Mouse (Mus musculus): ENCODE results near the gene Ift46. TPM values are rescaled to one million over a fixed set of nuclear protein-coding genes. Genes with fewer than 3 reads are reported as not detected.

Ift46 gene
- polyA plus RNA-seq, 1 experiment = 42.2 TPM

DNA sequence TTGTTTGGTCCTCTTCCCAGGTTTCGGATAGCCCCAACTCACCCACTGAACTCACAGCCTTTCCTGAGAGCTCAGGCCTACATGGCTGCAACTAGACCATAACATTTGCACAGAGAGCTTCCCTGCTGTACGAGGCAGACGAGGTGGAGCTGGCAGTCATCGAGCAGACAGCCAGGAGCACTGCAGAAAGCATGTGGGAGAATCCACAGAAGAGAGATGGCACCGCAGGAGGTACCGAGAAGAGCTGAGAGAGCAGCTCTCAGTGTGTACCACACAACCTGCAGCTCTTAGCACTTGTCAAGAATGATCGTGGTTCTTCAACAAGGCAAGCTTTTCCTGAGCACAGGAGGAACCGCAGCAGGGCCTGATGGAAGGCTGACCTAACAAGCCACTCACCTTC is 46.5 kb downstream of the Ift46 start:
- H3K27me3 ChIP-seq (ENCODE audit: control insufficient read depth, insufficient read depth, low read length) = no peaks in the 10 kb centered on the region
- DNase-seq = no peak
- no peaks in the 10 kb centered on the region for H3K4me1 ChIP-seq (replicated peaks; ENCODE audit: control insufficient read depth, insufficient read depth, low read length)
- TF ChIP-seq POLR2A (IDR thresholded peaks at IDR 0.05; ENCODE audit: control insufficient read depth, extremely low read depth, insufficient read depth, low read length, poor library complexity) (no peak), CTCF (IDR thresholded peaks at IDR 0.05; ENCODE audit: borderline replicate concordance, control insufficient read depth, extremely low read depth, insufficient read depth, low read length, poor library complexity) (no peak)
- H3K27ac ChIP-seq (ENCODE audit: control insufficient read depth, insufficient read depth, low read length) = no peak overlapping the region
- 96% methylated on average over 8 of the region's 8 CpGs for WGBS
- no peak overlapping the region for H3K4me3 ChIP-seq (ENCODE audit: control insufficient read depth, insufficient read depth, low read length)
- peaks cover 96% of the 10 kb centered on the region for H3K36me3 ChIP-seq (ENCODE audit: control insufficient read depth, insufficient read depth, low read length)

DNA sequence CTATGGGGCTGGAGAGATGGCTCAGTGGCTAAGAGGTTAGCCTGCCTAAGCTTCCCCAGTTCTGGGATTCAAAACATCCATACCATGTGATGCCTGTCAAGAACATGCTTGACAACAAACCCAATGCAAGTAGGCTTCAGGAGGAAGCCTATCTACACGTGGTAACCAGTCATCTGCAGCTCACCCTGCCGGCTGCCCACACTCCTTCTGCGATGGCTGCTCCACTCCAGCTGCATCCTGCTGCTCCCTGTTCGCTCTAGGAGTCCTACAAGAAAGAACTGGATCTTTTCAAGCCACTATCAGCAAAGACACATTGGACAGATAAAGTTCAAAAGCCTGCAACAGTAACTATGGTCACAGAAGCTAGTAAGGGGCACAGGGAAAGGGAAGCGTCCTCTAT is 49.8 kb downstream of the Ift46 start:
- TF ChIP-seq POLR2A (IDR thresholded peaks at IDR 0.05; ENCODE audit: control insufficient read depth, extremely low read depth, insufficient read depth, low read length, poor library complexity) = no peak
- no peak for TF ChIP-seq CTCF (IDR thresholded peaks at IDR 0.05; ENCODE audit: borderline replicate concordance, control insufficient read depth, extremely low read depth, insufficient read depth, low read length, poor library complexity)
- DNase-seq = no peak

DNA sequence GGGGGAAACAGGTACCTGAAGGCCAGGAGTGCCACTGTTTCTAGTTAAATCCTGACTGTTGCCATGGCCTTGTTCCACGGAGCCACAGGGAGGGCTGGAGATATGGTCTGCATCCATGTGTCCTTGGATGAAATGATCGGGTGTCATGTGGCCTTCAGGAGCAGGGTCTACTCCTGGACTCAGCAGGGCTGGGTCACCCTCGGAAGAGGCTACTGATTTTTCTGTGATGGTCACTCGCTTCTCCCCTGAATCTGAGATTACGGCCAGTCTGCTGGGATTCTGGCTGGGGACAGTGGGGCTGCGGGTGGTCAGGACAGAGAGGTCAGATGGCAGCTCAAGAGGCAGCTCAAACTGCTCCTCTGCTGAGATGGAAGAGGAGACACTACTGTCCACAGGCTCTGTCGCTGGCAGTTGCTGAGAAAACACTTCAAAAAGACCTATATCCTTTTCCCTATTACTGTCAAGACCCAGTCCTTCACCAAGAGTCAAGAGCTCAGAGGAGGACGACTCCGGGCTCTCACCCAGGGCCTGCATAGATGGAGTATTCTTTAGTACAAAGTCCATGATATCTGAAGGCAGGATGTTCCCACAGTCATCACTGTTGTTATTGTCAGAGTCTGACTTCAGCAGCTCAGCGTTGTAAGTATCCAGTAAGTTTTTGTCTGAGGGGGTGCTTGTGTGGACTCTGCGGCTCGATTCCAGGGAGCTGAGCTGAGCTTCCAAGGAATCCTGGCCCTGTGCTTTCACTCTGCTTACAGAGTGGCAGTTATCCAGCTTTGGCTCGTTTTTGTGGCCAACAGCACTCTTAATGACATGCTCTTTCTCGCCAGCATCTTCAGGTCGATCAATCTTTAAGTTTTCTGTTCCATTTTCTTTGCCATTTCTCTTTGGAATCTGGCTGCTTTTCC is 52.5 kb downstream of the Ift46 start:
- Histone ChIP-seq H3K4me1 (replicated peaks; ENCODE audit: control insufficient read depth, insufficient read depth, low read length) (no peaks in the 10 kb centered on the region), H3K36me3 (ENCODE audit: control insufficient read depth, insufficient read depth, low read length) (peaks cover 97% of the 10 kb centered on the region), H3K27me3 (ENCODE audit: control insufficient read depth, insufficient read depth, low read length) (no peaks in the 10 kb centered on the region), H3K4me3 (ENCODE audit: control insufficient read depth, insufficient read depth, low read length) (no peak overlapping the region), H3K27ac (ENCODE audit: control insufficient read depth, insufficient read depth, low read length) (no peak overlapping the region)
- TF ChIP-seq POLR2A (IDR thresholded peaks at IDR 0.05; ENCODE audit: control insufficient read depth, extremely low read depth, insufficient read depth, low read length, poor library complexity) = no peak
- no peak for TF ChIP-seq CTCF (IDR thresholded peaks at IDR 0.05; ENCODE audit: borderline replicate concordance, control insufficient read depth, extremely low read depth, insufficient read depth, low read length, poor library complexity)
- DNase-seq = no peak
- WGBS = 95% methylated on average over 15 of the region's 15 CpGs

More for the DNA sequence above, 49.8 kb downstream of the Ift46 start:
- Histone ChIP-seq H3K27ac (ENCODE audit: control insufficient read depth, insufficient read depth, low read length) (no peak overlapping the region), H3K4me1 (replicated peaks; ENCODE audit: control insufficient read depth, insufficient read depth, low read length) (no peaks in the 10 kb centered on the region), H3K27me3 (ENCODE audit: control insufficient read depth, insufficient read depth, low read length) (no peaks in the 10 kb centered on the region), H3K36me3 (ENCODE audit: control insufficient read depth, insufficient read depth, low read length) (peaks cover 97% of the 10 kb centered on the region), H3K4me3 (ENCODE audit: control insufficient read depth, insufficient read depth, low read length) (no peak overlapping the region)
- 92% methylated on average over 5 of the region's 5 CpGs for WGBS

DNA sequence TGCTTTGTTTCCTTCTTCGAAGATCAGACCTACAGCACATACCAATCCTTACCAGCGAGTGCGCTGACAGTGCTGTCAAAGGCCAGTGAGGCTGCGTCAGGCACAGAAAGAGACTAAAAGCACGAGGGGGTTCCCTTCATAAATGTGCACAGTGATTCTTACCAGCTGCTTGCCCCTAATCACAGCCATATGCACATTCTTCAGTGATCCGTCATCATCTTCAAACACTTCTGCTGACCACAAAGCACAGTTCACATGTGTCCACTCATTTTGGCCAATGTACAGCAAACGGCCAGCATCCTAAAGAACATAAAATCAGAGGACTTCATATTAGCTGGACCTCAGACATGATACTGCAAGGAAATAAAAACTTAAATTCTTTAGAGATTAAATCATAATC is 59.0 kb downstream of the Ift46 start:
- Histone ChIP-seq H3K27me3 (ENCODE audit: control insufficient read depth, insufficient read depth, low read length) (no peaks in the 10 kb centered on the region), H3K36me3 (ENCODE audit: control insufficient read depth, insufficient read depth, low read length) (peaks cover 96% of the 10 kb centered on the region), H3K4me1 (replicated peaks; ENCODE audit: control insufficient read depth, insufficient read depth, low read length) (no peaks in the 10 kb centered on the region), H3K27ac (ENCODE audit: control insufficient read depth, insufficient read depth, low read length) (no peak overlapping the region), H3K4me3 (ENCODE audit: control insufficient read depth, insufficient read depth, low read length) (no peak overlapping the region)
- TF ChIP-seq POLR2A (IDR thresholded peaks at IDR 0.05; ENCODE audit: control insufficient read depth, extremely low read depth, insufficient read depth, low read length, poor library complexity) (no peak), CTCF (IDR thresholded peaks at IDR 0.05; ENCODE audit: borderline replicate concordance, control insufficient read depth, extremely low read depth, insufficient read depth, low read length, poor library complexity) (no peak)
- DNase-seq = no peak
- WGBS = 98% methylated on average over 7 of the region's 7 CpGs

DNA sequence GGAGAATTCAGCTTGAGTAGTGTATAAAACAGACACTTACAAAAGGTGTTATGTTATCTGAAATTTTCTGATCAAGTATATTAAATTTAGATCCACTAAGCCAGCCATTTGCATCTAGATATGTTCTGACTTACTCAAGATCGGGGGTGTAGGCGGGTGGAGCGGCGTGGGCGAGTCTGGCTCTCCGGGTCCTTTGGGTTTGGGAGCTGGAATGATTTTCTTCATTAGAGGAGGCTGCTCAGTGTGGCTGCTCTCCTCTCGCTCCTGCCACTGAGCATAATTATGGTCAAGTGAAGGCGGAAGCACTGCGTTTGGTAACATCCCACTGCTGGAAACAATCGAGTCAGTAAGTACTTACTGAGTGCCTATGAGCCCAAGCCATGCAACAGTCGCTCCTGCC is 61.2 kb downstream of the Ift46 start:
- H3K36me3 ChIP-seq (ENCODE audit: control insufficient read depth, insufficient read depth, low read length) = peaks cover 93% of the 10 kb centered on the region
- 95% methylated on average over 11 of the region's 11 CpGs for WGBS
- H3K27ac ChIP-seq (ENCODE audit: control insufficient read depth, insufficient read depth, low read length) = no peak overlapping the region
- H3K4me1 ChIP-seq (replicated peaks; ENCODE audit: control insufficient read depth, insufficient read depth, low read length) = no peaks in the 10 kb centered on the region
- DNase-seq = no peak
- no peak overlapping the region for H3K4me3 ChIP-seq (ENCODE audit: control insufficient read depth, insufficient read depth, low read length)
- TF ChIP-seq POLR2A (IDR thresholded peaks at IDR 0.05; ENCODE audit: control insufficient read depth, extremely low read depth, insufficient read depth, low read length, poor library complexity) = no peak
- TF ChIP-seq CTCF (IDR thresholded peaks at IDR 0.05; ENCODE audit: borderline replicate concordance, control insufficient read depth, extremely low read depth, insufficient read depth, low read length, poor library complexity) = no peak
- no peaks in the 10 kb centered on the region for H3K27me3 ChIP-seq (ENCODE audit: control insufficient read depth, insufficient read depth, low read length)

DNA sequence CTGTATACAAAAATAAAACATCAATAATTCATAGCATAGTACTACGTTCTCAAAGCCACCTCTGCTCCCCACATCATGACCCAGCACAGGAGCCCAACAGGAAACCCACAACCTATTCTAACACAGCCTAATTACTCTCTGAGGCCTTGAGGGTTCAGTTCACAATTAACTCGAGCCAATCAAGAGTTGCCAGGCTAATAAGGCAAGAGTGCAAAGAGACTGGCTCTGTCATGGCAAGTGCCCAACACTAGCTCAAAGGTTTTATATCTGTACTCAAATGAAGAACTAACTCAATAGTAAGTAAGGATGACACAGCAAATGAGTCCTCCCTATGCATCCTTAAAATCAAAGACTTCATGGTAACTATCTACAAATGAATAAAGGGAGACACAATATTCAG is 62.8 kb downstream of the Ift46 start:
- no peak overlapping the region for H3K27ac ChIP-seq (ENCODE audit: control insufficient read depth, insufficient read depth, low read length)
- H3K27me3 ChIP-seq (ENCODE audit: control insufficient read depth, insufficient read depth, low read length) = no peaks in the 10 kb centered on the region
- H3K36me3 ChIP-seq (ENCODE audit: control insufficient read depth, insufficient read depth, low read length) = peaks cover 88% of the 10 kb centered on the region
- DNase-seq = no peak
- no peaks in the 10 kb centered on the region for H3K4me1 ChIP-seq (replicated peaks; ENCODE audit: control insufficient read depth, insufficient read depth, low read length)
- 63% methylated on average over 2 of the region's 2 CpGs for WGBS
- TF ChIP-seq POLR2A (IDR thresholded peaks at IDR 0.05; ENCODE audit: control insufficient read depth, extremely low read depth, insufficient read depth, low read length, poor library complexity) (no peak), CTCF (IDR thresholded peaks at IDR 0.05; ENCODE audit: borderline replicate concordance, control insufficient read depth, extremely low read depth, insufficient read depth, low read length, poor library complexity) (no peak)
- H3K4me3 ChIP-seq (ENCODE audit: control insufficient read depth, insufficient read depth, low read length) = no peak overlapping the region
